Mouse (Mus musculus): Measurements from ENCODE around the gene Arhgap35. TPM values are rescaled to one million over a fixed set of nuclear protein-coding genes. Genes with fewer than 3 reads are reported as not detected.
A peak's percentile ranks its signal among the peaks of the same experiment; 100 is the strongest.

Arhgap35 gene
- polyA plus RNA-seq, 1 experiment: 25.7 TPM

GRCm38 (mm10) chr7:16525448-16525847 is 89.3 kb downstream of the Arhgap35 start:
- Histone ChIP-seq H3K27ac (ENCODE audit: insufficient read depth, low read depth, low read length) (no peak overlapping the region), H3K27me3 (replicated peaks; ENCODE audit: control insufficient read depth, insufficient read depth, low read length) (no peaks in the 10 kb centered on the region), H3K36me3 (ENCODE audit: control insufficient read depth, insufficient read depth, low read length) (no peaks in the 10 kb centered on the region), H3K4me1 (ENCODE audit: control insufficient read depth, insufficient read depth, low read length) (no peaks in the 10 kb centered on the region; the same call in 1 of the 2 replicates), H3K4me3 (ENCODE audit: insufficient read depth, low read depth, low read length) (no peak overlapping the region)
- DNase-seq: no peak
- WGBS: 59% methylated on average over 3 of the region's 3 CpGs
- TF ChIP-seq CTCF (conservative IDR thresholded peaks at IDR 0.05; ENCODE audit: insufficient read depth, insufficient read length, low read depth, low read length): no peak

GRCm38 (mm10) chr7:16524308-16524707 is 90.5 kb downstream of the Arhgap35 start:
- Histone ChIP-seq H3K36me3 (ENCODE audit: control insufficient read depth, insufficient read depth, low read length) (no peaks in the 10 kb centered on the region), H3K4me3 (ENCODE audit: insufficient read depth, low read depth, low read length) (no peak overlapping the region), H3K27me3 (replicated peaks; ENCODE audit: control insufficient read depth, insufficient read depth, low read length) (no peaks in the 10 kb centered on the region), H3K27ac (ENCODE audit: insufficient read depth, low read depth, low read length) (no peak overlapping the region), H3K4me1 (ENCODE audit: control insufficient read depth, insufficient read depth, low read length) (no peaks in the 10 kb centered on the region; the same call in 1 of the 2 replicates)
- DNase-seq: peak; percentile 25
- WGBS: 47% methylated on average over 2 of the region's 2 CpGs
- TF ChIP-seq POLR2A (IDR thresholded peaks at IDR 0.05; ENCODE audit: low read depth, low read length): no peak
- no peak for TF ChIP-seq CTCF (conservative IDR thresholded peaks at IDR 0.05; ENCODE audit: insufficient read depth, insufficient read length, low read depth, low read length)

- H3K4me3 ChIP-seq (ENCODE audit: insufficient read depth, low read depth, low read length): no peak overlapping the region
- DNase-seq: no peak
- H3K27ac ChIP-seq (ENCODE audit: insufficient read depth, low read depth, low read length): no peak overlapping the region
- no peak for TF ChIP-seq POLR2A (IDR thresholded peaks at IDR 0.05; ENCODE audit: low read depth, low read length)
- TF ChIP-seq CTCF (conservative IDR thresholded peaks at IDR 0.05; ENCODE audit: insufficient read depth, insufficient read length, low read depth, low read length): no peak
- H3K4me1 ChIP-seq (ENCODE audit: control insufficient read depth, insufficient read depth, low read length): no peaks in the 10 kb centered on the region
- H3K36me3 ChIP-seq (ENCODE audit: control insufficient read depth, insufficient read depth, low read length): no peaks in the 10 kb centered on the region
- WGBS: 96% methylated on average over 2 of the region's 2 CpGs
- H3K27me3 ChIP-seq (replicated peaks; ENCODE audit: control insufficient read depth, insufficient read depth, low read length): no peaks in the 10 kb centered on the region
Measured at GRCm38 (mm10) chr7:16519310-16519709, 95.5 kb downstream of the Arhgap35 start.

GRCm38 (mm10) chr7:16517198-16517597 is 97.6 kb downstream of the Arhgap35 start:
- Histone ChIP-seq H3K4me1 (ENCODE audit: control insufficient read depth, insufficient read depth, low read length) (no peaks in the 10 kb centered on the region), H3K36me3 (ENCODE audit: control insufficient read depth, insufficient read depth, low read length) (no peaks in the 10 kb centered on the region), H3K27me3 (replicated peaks; ENCODE audit: control insufficient read depth, insufficient read depth, low read length) (no peaks in the 10 kb centered on the region), H3K4me3 (ENCODE audit: insufficient read depth, low read depth, low read length) (no peak overlapping the region), H3K27ac (ENCODE audit: insufficient read depth, low read depth, low read length) (no peak overlapping the region)
- no peak for DNase-seq
- 93% methylated on average over 5 of the region's 5 CpGs for WGBS
- no peak for TF ChIP-seq CTCF (conservative IDR thresholded peaks at IDR 0.05; ENCODE audit: insufficient read depth, insufficient read length, low read depth, low read length)
- no peak for TF ChIP-seq POLR2A (IDR thresholded peaks at IDR 0.05; ENCODE audit: low read depth, low read length)

GRCm38 (mm10) chr7:16507284-16507683 is 107.5 kb downstream of the Arhgap35 start:
- DNase-seq: peak; percentile 76
- WGBS: 8% methylated on average over 3 of the region's 3 CpGs
- Histone ChIP-seq H3K4me3 (ENCODE audit: insufficient read depth, low read depth, low read length) (no peak overlapping the region), H3K4me1 (ENCODE audit: control insufficient read depth, insufficient read depth, low read length) (0 out of 2 replicates have a peak, but pooled peaks cover 5% of the 10 kb centered on the region), H3K36me3 (ENCODE audit: control insufficient read depth, insufficient read depth, low read length) (peaks cover 2% of the 10 kb centered on the region), H3K27me3 (replicated peaks; ENCODE audit: control insufficient read depth, insufficient read depth, low read length) (no peaks in the 10 kb centered on the region), H3K27ac (ENCODE audit: insufficient read depth, low read depth, low read length) (no peak overlapping the region)
- TF ChIP-seq POLR2A (IDR thresholded peaks at IDR 0.05; ENCODE audit: low read depth, low read length) (no peak), CTCF (conservative IDR thresholded peaks at IDR 0.05; ENCODE audit: insufficient read depth, insufficient read length, low read depth, low read length) (peak; percentile 87)

- 0 out of 2 replicates have a peak, but pooled peaks cover 5% of the 10 kb centered on the region for H3K4me1 ChIP-seq (ENCODE audit: control insufficient read depth, insufficient read depth, low read length)
- no peak overlapping the region for H3K4me3 ChIP-seq (ENCODE audit: insufficient read depth, low read depth, low read length)
- 90% methylated on average over 3 of the region's 3 CpGs for WGBS
- H3K27me3 ChIP-seq (replicated peaks; ENCODE audit: control insufficient read depth, insufficient read depth, low read length): no peaks in the 10 kb centered on the region
- DNase-seq: no peak
- TF ChIP-seq POLR2A (IDR thresholded peaks at IDR 0.05; ENCODE audit: low read depth, low read length) (no peak), CTCF (conservative IDR thresholded peaks at IDR 0.05; ENCODE audit: insufficient read depth, insufficient read length, low read depth, low read length) (no peak)
- no peak overlapping the region for H3K27ac ChIP-seq (ENCODE audit: insufficient read depth, low read depth, low read length)
- H3K36me3 ChIP-seq (ENCODE audit: control insufficient read depth, insufficient read depth, low read length): no peaks in the 10 kb centered on the region; the same call in 1 of the 2 replicates
Measured at GRCm38 (mm10) chr7:16505226-16505593, 109.6 kb downstream of the Arhgap35 start.

- Histone ChIP-seq H3K27ac (ENCODE audit: insufficient read depth, low read depth, low read length) (no peak overlapping the region), H3K36me3 (ENCODE audit: control insufficient read depth, insufficient read depth, low read length) (no peaks in the 10 kb centered on the region; the same call in 1 of the 2 replicates), H3K4me3 (ENCODE audit: insufficient read depth, low read depth, low read length) (no peak overlapping the region), H3K27me3 (replicated peaks; ENCODE audit: control insufficient read depth, insufficient read depth, low read length) (no peaks in the 10 kb centered on the region), H3K4me1 (ENCODE audit: control insufficient read depth, insufficient read depth, low read length) (0 out of 2 replicates have a peak, but pooled peaks cover 5% of the 10 kb centered on the region)
- WGBS: 35% methylated on average over 2 of the region's 2 CpGs
- DNase-seq: peak; percentile 46
- TF ChIP-seq POLR2A (IDR thresholded peaks at IDR 0.05; ENCODE audit: low read depth, low read length) (no peak), CTCF (conservative IDR thresholded peaks at IDR 0.05; ENCODE audit: insufficient read depth, insufficient read length, low read depth, low read length) (no peak)
Measured at GRCm38 (mm10) chr7:16504573-16505225, 110.1 kb downstream of the Arhgap35 start.
